Mouse (Mus musculus) kidney, adult 10 weeks (tissue): ENCODE data around the gene Ces1b. TPM values are rescaled to one million over a fixed set of nuclear protein-coding genes. Genes with fewer than 3 reads are reported as not detected.

Experiments used
- polyA plus RNA-seq: library from polyadenylated mRNA; stranded (reverse); fragments of 350-450 nt; fragmentation: Illumina TruSeq; extraction: RNeasy Lipid Tissue Mini Kit (QIAGEN cat#74804); gene quantifications from one replicate; pipeline ENCODE4 v1.2.3, GENCODE M21; 2014; ENCODE audit warnings: low read depth, low replicate concordance

Gene Ces1b
- not detected for polyA plus RNA-seq

GRCm38 (mm10) chr8:93079887-93080286 is at the start of gene Ces1b:
Ces1b (minus strand) TSS chr8:93080017.

GRCm38 (mm10) chr8:93048092-93048491 is 31.7 kb downstream of the Ces1b start, which contains the start of gene Ces1a:
Ces1a (minus strand) TSS chr8:93048192.

Other genes starting within 250 kb of the Ces1b start
- 0.85 TPM for gene Lpcat2, start 224.7 kb downstream of the Ces1b start, polyA plus RNA-seq
- gene Capns2, start 178.6 kb downstream of the Ces1b start, polyA plus RNA-seq, result not detected
- not detected for gene Slc6a2, start 119.9 kb downstream of the Ces1b start, polyA plus RNA-seq
- gene Ces1a, start 31.8 kb downstream of the Ces1b start, polyA plus RNA-seq, result not detected
- gene Ces1c, start 51.3 kb upstream of the Ces1b start, polyA plus RNA-seq, result 0.65 TPM
- 331 TPM for gene Ces1d, start 117.8 kb upstream of the Ces1b start, polyA plus RNA-seq
- 58.6 TPM for gene Ces1e, start 149.6 kb upstream of the Ces1b start, polyA plus RNA-seq
- gene Ces1f, start 199.7 kb upstream of the Ces1b start, polyA plus RNA-seq, result 75.5 TPM